Mouse (Mus musculus) heart, embryonic 14.5 days (tissue): ENCODE data around the gene Epn3. TPM values are rescaled to one million over a fixed set of nuclear protein-coding genes. Genes with fewer than 3 reads are reported as not detected.

Experiments
- ATAC-seq: fragments of 200-750 bp; cut with Nextera tagmentation; 2 replicates; pipeline ENCODE4 v1.8.0; 2017; ENCODE audit warnings: low read depth, moderate TSS enrichment; ENCODE audit not compliant: insufficient number of reproducible peaks, insufficient read depth, low FRiP score
- H3K27ac ChIP-seq, 2 experiments: fragments of 200-500 bp in 1 of 2; fragments of 300-500 bp in 1 of 2; sonication (generic) in 1 of 2; replicated peaks in 1 of 2; 2 replicates each; pipeline ENCODE4 v1.5.1; 2012 to 2014; ENCODE audit warnings: low read depth in 2 of 2, low read length in 2 of 2, control low read depth in 1 of 2, mild to moderate bottlenecking in 1 of 2, mixed read lengths in 1 of 2; ENCODE audit not compliant: control insufficient read depth in 1 of 2, insufficient read depth in 1 of 2
- H3K27me3 ChIP-seq: fragments of 300-500 bp; sonication (generic); 2 replicates; pipeline ENCODE4 v1.6.1; 2014; ENCODE audit warnings: mild to moderate bottlenecking, low read length, control low read depth; ENCODE audit not compliant: control insufficient read depth, insufficient read depth
- H3K36me3 ChIP-seq: fragments of 300-500 bp; sonication (generic); 2 replicates; pipeline ENCODE4 v1.6.1; 2014; ENCODE audit warnings: mild to moderate bottlenecking, control low read depth, low read length, mixed read lengths; ENCODE audit not compliant: control insufficient read depth, insufficient read depth
- H3K4me1 ChIP-seq, 2 experiments: fragments of 200-500 bp in 1 of 2; fragments of 300-500 bp in 1 of 2; sonication (generic) in 1 of 2; 2 replicates each; pipeline ENCODE4 v1.6.1; 2012 to 2014; ENCODE audit warnings: low read length in 2 of 2, control low read depth in 1 of 2, mixed read lengths in 1 of 2; ENCODE audit not compliant: control insufficient read depth in 2 of 2, insufficient read depth in 2 of 2
- H3K4me2 ChIP-seq: fragments of 300-500 bp; sonication (generic); 2 replicates; pipeline ENCODE4 v1.6.1; 2014; ENCODE audit warnings: mild to moderate bottlenecking, low read length
- H3K4me3 ChIP-seq, 2 experiments: fragments of 200-500 bp in 1 of 2; fragments of 300-500 bp in 1 of 2; sonication (generic) in 1 of 2; 2 replicates each; pipeline ENCODE4 v1.5.1; 2012 to 2014; ENCODE audit warnings: low read length in 2 of 2, mild to moderate bottlenecking in 2 of 2, control low read depth in 1 of 2, low read depth in 1 of 2, moderate library complexity in 1 of 2; ENCODE audit not compliant: control insufficient read depth in 1 of 2, insufficient read depth in 1 of 2
- H3K9ac ChIP-seq: fragments of 300-500 bp; sonication (generic); 2 replicates; pipeline ENCODE4 v1.6.1; 2014; ENCODE audit warnings: mild to moderate bottlenecking, low read length
- H3K9me3 ChIP-seq: fragments of 300-500 bp; sonication (generic); 2 replicates; pipeline ENCODE4 v1.6.1; 2016; ENCODE audit warnings: low read length, control low read depth; ENCODE audit not compliant: control insufficient read depth
- WGBS: fragments of 180-500 bp; shearing (Covaris S2); extraction: QIAGEN DNeasy Blood & Tissue Kit; methylation state at CpG from one replicate; pipeline ENCODE4 v1.1.7; 2014; 5-methylcytosine and 5-hydroxymethylcytosine counted together
- polyA plus RNA-seq: library from polyadenylated mRNA; unstranded; fragments of >200 nt; fragmentation: Nextera tagmentation; extraction: Ambion mirVana; gene quantifications from 2 replicates; pipeline ENCODE4 v1.2.1, GENCODE M21; 2014

The Epn3 gene
- polyA plus RNA-seq, 1 experiment from 2014 or later: 11.4 TPM

GRCm38 (mm10) chr11:94474544-94474910 is 25.2 kb downstream of the Epn3 start:
- no peak for ATAC-seq
- no peak overlapping the region for H3K9ac ChIP-seq
- no peak overlapping the region for H3K27ac ChIP-seq
- peaks cover 22 to 39% of the 10 kb centered on the region in 2 experiments for H3K4me1 ChIP-seq
- no peaks in the 10 kb centered on the region for H3K9me3 ChIP-seq
- peak overlapping the region; percentile 39 to 50 for H3K4me3 ChIP-seq
- no peaks in the 10 kb centered on the region for H3K36me3 ChIP-seq
- 3% methylated on average over 11 of the region's 11 CpGs for WGBS
- peak overlapping the region; percentile 85 for H3K4me2 ChIP-seq
- H3K27me3 ChIP-seq: peaks cover 73% of the 10 kb centered on the region

- 0% methylated on average over 56 of the region's 71 CpGs for WGBS
- ATAC-seq: peak; percentile 76
- H3K27ac ChIP-seq: 0 out of 4 replicates have a peak within 1 kb of the TSS, but pooled peaks of 1 of the 2 experiments have one; percentile 0
- peaks cover 70% of the 10 kb centered on the region for H3K27me3 ChIP-seq
- peak within 1 kb of the TSS; percentile 49 to 50 for H3K4me3 ChIP-seq
- no peaks in the 10 kb centered on the region for H3K9me3 ChIP-seq
- no peaks in the 10 kb centered on the region for H3K36me3 ChIP-seq
- H3K9ac ChIP-seq: peak within 1 kb of the TSS; percentile 75
- peak within 1 kb of the TSS; percentile 85 for H3K4me2 ChIP-seq
- H3K4me1 ChIP-seq: peaks cover 27 to 45% of the 10 kb centered on the region in 2 experiments
These were observed 25.8 kb downstream of the Epn3 start, which contains the start of gene Cacna1g for GRCm38 (mm10) chr11:94473707-94474543. Gene Cacna1g, minus strand, starts transcription at chr11:94474198.

GRCm38 (mm10) chr11:94472916-94473706 is 26.7 kb downstream of the Epn3 start:
- H3K36me3 ChIP-seq: no peaks in the 10 kb centered on the region
- whole genome bisulfite sequencing: under 1% methylated on average over 52 of the region's 52 CpGs
- peaks cover 62% of the 10 kb centered on the region for H3K27me3 ChIP-seq
- H3K4me3 ChIP-seq: peak overlapping the region; percentile 49 to 50
- H3K9me3 ChIP-seq: no peaks in the 10 kb centered on the region
- peaks cover 29 to 53% of the 10 kb centered on the region in 2 experiments for H3K4me1 ChIP-seq
- ATAC-seq: no peak
- H3K9ac ChIP-seq: peak overlapping the region; percentile 75
- H3K4me2 ChIP-seq: peak overlapping the region; percentile 85
- H3K27ac ChIP-seq: 0 out of 4 replicates have a peak overlapping the region, but pooled peaks of 1 of the 2 experiments have one; percentile 0

GRCm38 (mm10) chr11:94472585-94472915 is 27.2 kb downstream of the Epn3 start:
- peaks cover 33 to 59% of the 10 kb centered on the region in 2 experiments for H3K4me1 ChIP-seq
- H3K4me2 ChIP-seq: peak overlapping the region; percentile 85
- no peak overlapping the region for H3K27ac ChIP-seq
- peak overlapping the region; percentile 49 to 50 for H3K4me3 ChIP-seq
- no peak for ATAC-seq
- peak overlapping the region; percentile 75 for H3K9ac ChIP-seq
- WGBS: 1% methylated on average over 15 of the region's 15 CpGs
- peaks cover 57% of the 10 kb centered on the region for H3K27me3 ChIP-seq
- no peaks in the 10 kb centered on the region for H3K36me3 ChIP-seq
- H3K9me3 ChIP-seq: no peaks in the 10 kb centered on the region

GRCm38 (mm10) chr11:94471740-94472584 is 27.8 kb downstream of the Epn3 start:
- H3K4me3 ChIP-seq: peak overlapping the region; percentile 49 to 50
- H3K9ac ChIP-seq: peak overlapping the region; percentile 75
- no peaks in the 10 kb centered on the region for H3K36me3 ChIP-seq
- no peaks in the 10 kb centered on the region for H3K9me3 ChIP-seq
- no peak for ATAC-seq
- H3K4me1 ChIP-seq: peaks cover 35 to 61% of the 10 kb centered on the region in 2 experiments
- H3K27ac ChIP-seq: 0 out of 4 replicates have a peak overlapping the region, but pooled peaks of 1 of the 2 experiments have one; percentile 41
- WGBS: 5% methylated on average over 17 of the region's 17 CpGs
- peak overlapping the region; percentile 85 for H3K4me2 ChIP-seq
- H3K27me3 ChIP-seq: peaks cover 52% of the 10 kb centered on the region

GRCm38 (mm10) chr11:94470391-94470790 is 29.4 kb downstream of the Epn3 start:
- H3K9ac ChIP-seq: no peak overlapping the region
- H3K4me3 ChIP-seq: no peak overlapping the region
- 58% methylated on average over 7 of the region's 7 CpGs for WGBS
- no peaks in the 10 kb centered on the region for H3K36me3 ChIP-seq
- no peak overlapping the region for H3K27ac ChIP-seq
- H3K27me3 ChIP-seq: peaks cover 37% of the 10 kb centered on the region
- 0 out of 2 replicates have a peak overlapping the region, but pooled peaks have one; percentile 2 for H3K4me2 ChIP-seq
- peaks cover 35 to 54% of the 10 kb centered on the region in 2 experiments for H3K4me1 ChIP-seq
- ATAC-seq: no peak
- H3K9me3 ChIP-seq: no peaks in the 10 kb centered on the region
